Mouse (Mus musculus) liver, embryonic 11.5 days (tissue): ENCODE data around the gene Alg3. TPM values are rescaled to one million over a fixed set of nuclear protein-coding genes. Genes with fewer than 3 reads are reported as not detected.

Source experiments
- ATAC-seq: fragments of 200-750 bp; cut with Nextera tagmentation; replicated peaks from 2 replicates; pipeline ENCODE4 v1.8.0; 2017; ENCODE audit warnings: moderate number of reproducible peaks, mild to moderate bottlenecking, moderate TSS enrichment, moderate library complexity; ENCODE audit not compliant: low FRiP score
- DNase-seq: peaks from one replicate; pipeline ENCODE4 v3.0.0-alpha.2; 2017; ENCODE audit warnings: low spot score
- H3K27ac ChIP-seq: fragments of 300-500 bp; sonication (generic); 2 replicates; pipeline ENCODE4 v1.5.1; 2014; ENCODE audit warnings: mild to moderate bottlenecking, low read depth, low read length, control low read depth
- H3K27me3 ChIP-seq: fragments of 300-500 bp; sonication (generic); replicated peaks from 2 replicates; pipeline ENCODE4 v1.6.1; 2014; ENCODE audit warnings: low read length, mixed read lengths; ENCODE audit not compliant: control insufficient read depth, insufficient read depth
- H3K36me3 ChIP-seq: fragments of 300-500 bp; sonication (generic); 2 replicates; pipeline ENCODE4 v1.6.1; 2014; ENCODE audit warnings: mild to moderate bottlenecking, low read length, moderate library complexity, mixed read lengths; ENCODE audit not compliant: control insufficient read depth, insufficient read depth
- H3K4me1 ChIP-seq: fragments of 300-500 bp; sonication (generic); replicated peaks from 2 replicates; pipeline ENCODE4 v1.6.1; 2014; ENCODE audit warnings: low read length, mixed read lengths; ENCODE audit not compliant: control insufficient read depth, insufficient read depth
- H3K4me2 ChIP-seq: fragments of 300-500 bp; sonication (generic); 2 replicates; pipeline ENCODE4 v1.6.1; 2014; ENCODE audit warnings: mild to moderate bottlenecking, control low read depth, moderate library complexity
- H3K4me3 ChIP-seq: fragments of 300-500 bp; sonication (generic); 2 replicates; pipeline ENCODE4 v1.5.1; 2014; ENCODE audit warnings: low read depth, low read length, control low read depth
- H3K9ac ChIP-seq: fragments of 300-500 bp; sonication (generic); 2 replicates; pipeline ENCODE4 v1.6.1; 2014; ENCODE audit warnings: low read depth, low read length, control low read depth
- H3K9me3 ChIP-seq: fragments of 300-500 bp; sonication (generic); 2 replicates; pipeline ENCODE4 v1.6.1; 2016; ENCODE audit warnings: low read length, inconsistent platforms, mixed read lengths; ENCODE audit not compliant: control insufficient read depth
- WGBS: fragments of 180-500 bp; shearing (Covaris S2); extraction: QIAGEN DNeasy Blood & Tissue Kit; methylation state at CpG from one replicate; pipeline ENCODE4 v1.1.7; 2014; 5-methylcytosine and 5-hydroxymethylcytosine counted together
- microRNA counts: library from miRNA; unstranded; fragments of <30 nt; microRNA quantifications from one replicate; lab custom pipeline; 2015
- microRNA-seq: library from miRNA; unstranded; fragments of <30 nt; microRNA quantifications from one replicate; pipeline ENCODE4, GENCODE M21; 2017; ENCODE audit warnings: borderline number of aligned reads
- polyA plus RNA-seq: library from polyadenylated mRNA; unstranded; fragments of >200 nt; fragmentation: Nextera tagmentation; extraction: Ambion mirVana; gene quantifications from 2 replicates; pipeline ENCODE4 v1.2.1, GENCODE M21; 2014

Gene Alg3
- polyA plus RNA-seq, 1 experiment from 2014 or later: 55.7 TPM

DNA sequence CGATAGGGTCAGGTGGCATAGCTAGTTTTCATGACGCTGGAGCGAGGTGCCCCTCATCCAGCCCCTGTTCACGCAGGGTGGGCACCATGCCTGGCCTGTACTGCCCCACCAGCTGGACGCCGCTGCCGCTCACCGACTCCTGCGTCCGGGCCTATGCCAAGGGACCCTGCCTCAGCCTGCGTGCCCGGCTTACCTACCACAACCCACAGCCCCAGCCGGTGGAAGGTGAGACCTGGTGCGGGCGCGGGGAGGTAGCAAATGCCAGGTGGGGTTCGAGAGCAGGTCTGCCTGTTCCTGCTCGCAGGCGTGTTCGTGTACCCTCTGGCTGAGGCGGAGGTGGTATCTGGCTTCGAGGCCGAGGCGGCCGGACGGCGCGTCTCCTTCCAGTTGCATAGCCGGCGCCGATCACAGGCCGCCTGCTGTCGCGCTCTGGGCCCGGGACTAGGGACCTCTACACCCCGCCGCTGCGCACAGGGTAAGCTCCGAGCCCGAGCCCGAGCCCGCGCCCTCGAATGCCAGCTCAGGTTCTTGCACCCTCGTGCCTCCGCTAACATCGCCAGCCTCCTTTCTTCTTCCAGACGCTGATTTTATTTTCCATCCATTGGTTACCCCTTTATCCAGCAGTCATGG, 20.3 kb downstream of the Alg3 start:
- Histone ChIP-seq H3K27me3 (peaks cover 71% of the 10 kb centered on the region), H3K4me1 (peaks cover 41% of the 10 kb centered on the region), H3K4me3 (peak overlapping the region; percentile 52), H3K9me3 (no peaks in the 10 kb centered on the region), H3K27ac (no peak overlapping the region), H3K9ac (no peak overlapping the region), H3K4me2 (peak overlapping the region; percentile 90), H3K36me3 (no peaks in the 10 kb centered on the region)
- ATAC-seq: no peak
- 6% methylated on average over 48 of the region's 48 CpGs for WGBS
- no peak for DNase-seq

- Histone ChIP-seq H3K27me3 (peaks cover 72% of the 10 kb centered on the region), H3K36me3 (no peaks in the 10 kb centered on the region), H3K4me2 (peak overlapping the region; percentile 90), H3K9me3 (no peaks in the 10 kb centered on the region), H3K27ac (no peak overlapping the region), H3K4me3 (peak overlapping the region; percentile 52), H3K9ac (no peak overlapping the region), H3K4me1 (peaks cover 35% of the 10 kb centered on the region)
- WGBS: 3% methylated on average over 17 of the region's 17 CpGs
- ATAC-seq (no peak), DNase-seq (no peak)
These were observed 20.9 kb downstream of the Alg3 start for GRCm38 (mm10) chr16:20590680-20591038.

DNA sequence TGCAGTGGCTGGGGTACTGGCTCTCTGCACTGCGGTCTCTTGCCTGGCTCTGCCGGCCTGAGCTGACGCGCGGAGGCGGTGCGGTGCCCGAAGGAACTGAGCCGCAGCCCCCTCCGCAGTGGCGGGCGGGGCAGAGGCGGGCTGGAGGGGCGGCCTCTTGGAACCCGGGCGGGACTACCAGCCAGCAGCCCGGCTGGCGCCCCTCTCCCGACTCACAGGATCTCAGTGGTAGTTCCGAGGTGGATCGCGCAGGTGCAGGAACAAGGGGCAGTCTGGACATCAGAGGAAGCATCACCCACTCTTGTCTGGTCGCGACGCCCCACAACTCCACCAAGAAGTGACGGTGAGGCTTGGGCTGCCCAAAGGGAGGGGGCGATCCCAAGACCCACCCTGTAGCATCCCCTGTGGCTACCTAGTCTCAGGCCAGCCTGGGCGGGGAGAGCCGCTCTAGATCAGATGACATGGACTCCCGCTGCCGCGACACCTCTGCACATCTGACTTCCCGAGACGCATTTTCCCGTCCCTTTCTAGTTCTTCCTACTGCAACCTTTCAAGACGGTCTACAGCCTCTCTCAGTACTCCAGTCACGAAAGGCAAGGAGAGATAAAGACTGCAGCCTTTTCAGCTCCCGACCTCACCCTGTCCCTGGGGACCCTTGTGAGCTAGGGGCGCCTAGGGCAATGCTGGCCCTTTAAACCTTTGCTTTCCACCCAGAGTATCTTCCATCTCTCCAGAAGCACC, 21.4 kb downstream of the Alg3 start:
- Histone ChIP-seq H3K9ac (no peak overlapping the region), H3K4me1 (peaks cover 30% of the 10 kb centered on the region), H3K4me3 (peak overlapping the region; percentile 52), H3K27me3 (peaks cover 72% of the 10 kb centered on the region), H3K27ac (no peak overlapping the region), H3K9me3 (no peaks in the 10 kb centered on the region), H3K4me2 (peak overlapping the region; percentile 90), H3K36me3 (no peaks in the 10 kb centered on the region)
- under 1% methylated on average over 39 of the region's 39 CpGs for WGBS
- DNase-seq (peak; percentile 55), ATAC-seq (peak; percentile 36)

DNA sequence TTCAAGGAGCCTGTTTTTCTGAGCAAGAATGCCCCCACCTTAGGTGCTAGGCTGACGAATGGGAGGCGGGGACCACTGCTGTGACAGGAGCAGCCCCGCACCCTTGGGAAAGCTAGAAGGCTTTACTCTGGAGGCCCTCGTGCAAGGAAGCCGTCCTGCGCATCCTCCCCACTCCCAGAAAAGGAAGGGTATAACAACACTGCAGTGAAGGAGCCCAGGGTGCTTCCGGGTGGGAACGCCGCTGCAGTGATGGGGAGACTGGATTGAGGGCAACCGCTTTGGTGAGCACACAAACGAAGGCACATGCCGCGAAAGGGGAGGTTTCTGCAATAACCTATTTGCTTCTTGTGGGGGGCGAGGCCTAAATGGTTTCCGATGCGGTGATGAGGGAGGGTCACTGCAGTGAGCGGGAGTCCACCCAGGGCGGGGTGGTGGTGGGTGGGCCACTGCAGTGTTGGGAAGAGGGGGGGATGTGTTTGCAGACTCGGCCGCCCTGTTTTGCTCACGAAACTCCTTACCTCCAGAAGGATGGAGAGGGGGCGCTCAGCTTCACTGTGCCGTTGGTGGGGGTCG, 22.1 kb downstream of the Alg3 start, which contains the start of gene Vwa5b2:
Vwa5b2 (plus strand) TSS at position 106 of the 573 bp plus-strand sequence.
- H3K9me3 ChIP-seq: no peaks in the 10 kb centered on the region
- 2% methylated on average over 24 of the region's 24 CpGs for WGBS
- no peak; the same call in 1 of the 2 replicates for ATAC-seq
- H3K36me3 ChIP-seq: no peaks in the 10 kb centered on the region
- H3K4me2 ChIP-seq: peak within 1 kb of the TSS; percentile 90
- no peak within 1 kb of the TSS for H3K27ac ChIP-seq
- no peak for DNase-seq
- peaks cover 70% of the 10 kb centered on the region for H3K27me3 ChIP-seq
- peak within 1 kb of the TSS; percentile 52 for H3K4me3 ChIP-seq
- H3K9ac ChIP-seq: no peak within 1 kb of the TSS
- H3K4me1 ChIP-seq: peaks cover 24% of the 10 kb centered on the region

DNA sequence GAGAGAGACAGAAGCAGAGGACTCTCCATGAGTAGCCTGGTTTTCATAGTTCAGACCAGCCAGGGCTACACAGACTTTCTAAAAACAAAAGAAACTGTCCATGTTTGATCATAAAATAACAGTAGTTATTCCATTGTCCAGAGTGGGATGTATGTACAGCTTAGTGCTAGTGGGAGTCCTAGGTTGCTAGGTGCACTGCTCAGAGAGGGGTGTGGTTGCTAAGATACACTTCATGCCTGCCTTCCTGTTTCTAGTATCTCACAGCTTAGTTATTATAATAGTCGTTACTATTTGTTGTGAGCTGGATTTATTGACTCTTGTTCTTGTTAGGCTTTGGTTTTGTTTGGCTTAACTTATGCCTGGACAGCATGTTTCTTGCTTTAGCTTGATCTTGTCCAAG, 46.5 kb downstream of the Alg3 start:
- Histone ChIP-seq H3K9ac (no peak overlapping the region), H3K9me3 (no peaks in the 10 kb centered on the region), H3K27me3 (no peaks in the 10 kb centered on the region), H3K4me2 (no peak overlapping the region), H3K36me3 (peaks cover 26% of the 10 kb centered on the region), H3K4me3 (no peak overlapping the region), H3K4me1 (no peaks in the 10 kb centered on the region), H3K27ac (no peak overlapping the region)
- WGBS: 74% methylated on average over 1 of the region's 1 CpGs
- no peak for ATAC-seq
- no peak for DNase-seq

DNA sequence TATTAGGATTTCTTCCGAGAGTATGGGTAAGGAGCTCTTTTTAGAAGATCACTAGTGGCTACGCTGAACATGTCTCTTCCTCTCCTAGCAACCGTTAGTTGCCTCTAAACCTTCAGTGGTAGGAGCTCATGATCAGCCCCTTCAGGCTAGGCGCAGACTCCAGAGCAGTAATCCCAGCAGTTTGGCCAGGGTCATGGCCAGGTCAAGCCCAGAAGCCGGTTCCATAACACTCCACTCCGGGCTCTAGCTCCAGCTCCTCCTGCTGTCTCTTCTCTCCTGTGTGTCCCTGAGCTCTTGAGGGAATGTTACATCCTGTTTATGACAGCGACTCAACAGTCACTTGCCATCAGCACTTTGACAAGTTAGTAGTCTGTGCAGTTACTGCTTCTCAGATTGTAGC, 54.2 kb downstream of the Alg3 start:
- no peak overlapping the region for H3K9ac ChIP-seq
- no peak overlapping the region for H3K4me2 ChIP-seq
- H3K4me1 ChIP-seq: no peaks in the 10 kb centered on the region
- H3K27ac ChIP-seq: no peak overlapping the region
- DNase-seq (no peak), ATAC-seq (no peak)
- H3K9me3 ChIP-seq: no peaks in the 10 kb centered on the region
- no peaks in the 10 kb centered on the region for H3K27me3 ChIP-seq
- 75% methylated on average over 7 of the region's 7 CpGs for WGBS
- no peak overlapping the region for H3K4me3 ChIP-seq
- H3K36me3 ChIP-seq: peaks cover 52% of the 10 kb centered on the region

MicroRNAs within 50 kb of the gene (microRNA counts, 519-probe panel; counts per million panel counts)
- microRNA mmu-miR-1224 (lab: Ali Mortazavi, UCI): 6,088 counts per million, percentile 68 among the panel's probes with 10 or more counts

Small RNAs within 50 kb of the gene (microRNA-seq; reads per million reads assigned to microRNA genes)
- 5.6 reads per million, percentile 15 among the genes with 10 or more reads in this experiment for gene Mir1224

Other genes with a start within 250 kb of the Alg3 start
- 43.6 and 48.2 TPM in 2 replicates for gene Abcc5, start 185.3 kb downstream of the Alg3 start, polyA plus RNA-seq
- 125 and 132 TPM in 2 replicates for gene Eif2b5, start 112.9 kb downstream of the Alg3 start, polyA plus RNA-seq
- 18.9 and 20.3 TPM in 2 replicates for gene Dvl3, start 94.8 kb downstream of the Alg3 start, polyA plus RNA-seq
- 519 and 569 TPM in 2 replicates for gene Ap2m1, start 76.3 kb downstream of the Alg3 start, polyA plus RNA-seq
- 49.2 and 50.9 TPM in 2 replicates for gene Abcf3, start 63.2 kb downstream of the Alg3 start, polyA plus RNA-seq
- gene Vwa5b2, start 22.3 kb downstream of the Alg3 start, polyA plus RNA-seq: 0.58 and 1.1 TPM in 2 replicates
- 42.7 and 44.6 TPM in 2 replicates for gene Eef1akmt4, start 142 bp downstream of the Alg3 start, polyA plus RNA-seq
- 0.05 TPM in 1 of 2 replicates, not detected in the other for gene Gm49333, start 125 bp downstream of the Alg3 start, polyA plus RNA-seq
- gene Camk2n2, start 9.6 kb upstream of the Alg3 start, polyA plus RNA-seq: 0.47 and 0.59 TPM in 2 replicates
- 0.90 and 0.97 TPM in 2 replicates for gene Ece2, start 18.1 kb upstream of the Alg3 start, polyA plus RNA-seq
- 354 and 386 TPM in 2 replicates for gene Psmd2, start 39.9 kb upstream of the Alg3 start, polyA plus RNA-seq
- 185 and 196 TPM in 2 replicates for gene Eif4g1, start 56.6 kb upstream of the Alg3 start, polyA plus RNA-seq
- 2.1 TPM in 2 replicates for gene Fam131a, start 81.5 kb upstream of the Alg3 start, polyA plus RNA-seq
- 124 and 127 TPM in 2 replicates for gene Polr2h, start 105.9 kb upstream of the Alg3 start, polyA plus RNA-seq
- gene Clcn2, start 106.0 kb upstream of the Alg3 start, polyA plus RNA-seq: 14.4 and 15.3 TPM in 2 replicates
- 0.77 and 0.93 TPM in 2 replicates for gene Chrd, start 121.4 kb upstream of the Alg3 start, polyA plus RNA-seq
- 4.1 and 4.3 TPM in 2 replicates for gene Thpo, start 122.8 kb upstream of the Alg3 start, polyA plus RNA-seq